Mouse (Mus musculus) ZHBTc4 (cell line): ENCODE measurements around the gene Scg3.
A peak's percentile ranks its signal among the peaks of the same experiment; 100 is the strongest.
"Not testable (repeated sequence)": the region's sequence is repeated elsewhere in the genome, so short reads cannot be mapped to it uniquely, and the experiment has no call there.

Experiments
- DNase-seq: peaks from one replicate; pipeline ENCODE4 v3.0.0-alpha.2; 2011; ENCODE audit warnings: low read depth, low spot score

Gene Scg3

DNA sequence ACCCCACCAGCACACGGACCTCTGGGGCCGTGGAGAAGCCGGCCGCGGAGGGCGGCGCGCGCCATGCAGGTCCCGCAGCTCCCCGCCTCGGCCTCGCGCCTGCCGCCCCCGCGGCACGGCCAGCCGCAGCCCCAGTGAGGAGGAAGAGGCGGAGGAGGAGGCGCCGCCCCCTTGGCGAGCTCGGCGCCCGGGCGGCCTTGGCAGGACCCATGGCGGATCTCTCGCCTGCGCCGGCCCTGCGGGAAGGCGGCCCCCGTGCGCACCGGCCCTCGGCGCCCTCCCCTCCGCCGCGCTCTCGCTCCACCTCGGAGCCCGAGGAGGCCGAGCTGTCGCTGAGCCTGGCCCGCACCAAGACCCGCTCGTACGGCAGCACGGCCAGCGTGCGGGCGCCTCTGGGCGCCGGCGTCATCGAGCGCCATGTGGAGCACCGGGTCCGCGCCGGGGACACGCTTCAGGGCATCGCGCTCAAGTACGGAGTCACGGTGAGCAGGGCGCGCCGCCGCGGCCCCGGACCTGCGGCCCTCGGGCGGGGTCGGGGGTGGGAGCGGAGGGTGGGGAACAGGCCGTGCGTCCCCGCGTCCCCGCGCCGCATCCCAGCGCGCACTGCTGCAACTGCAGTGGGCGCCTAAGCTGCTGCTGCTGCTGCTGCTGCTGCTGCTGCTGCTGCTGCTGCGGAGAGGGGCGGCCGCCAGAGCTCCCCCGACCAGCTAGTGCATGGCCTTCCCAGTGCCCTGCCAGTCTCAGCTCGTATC is 58.1 kb downstream of the Scg3 start, which contains the start of gene Lysmd2:
Lysmd2 (plus strand) TSS at position 186 of the 752 bp plus-strand sequence.
- peak; percentile 75 for DNase-seq

DNA sequence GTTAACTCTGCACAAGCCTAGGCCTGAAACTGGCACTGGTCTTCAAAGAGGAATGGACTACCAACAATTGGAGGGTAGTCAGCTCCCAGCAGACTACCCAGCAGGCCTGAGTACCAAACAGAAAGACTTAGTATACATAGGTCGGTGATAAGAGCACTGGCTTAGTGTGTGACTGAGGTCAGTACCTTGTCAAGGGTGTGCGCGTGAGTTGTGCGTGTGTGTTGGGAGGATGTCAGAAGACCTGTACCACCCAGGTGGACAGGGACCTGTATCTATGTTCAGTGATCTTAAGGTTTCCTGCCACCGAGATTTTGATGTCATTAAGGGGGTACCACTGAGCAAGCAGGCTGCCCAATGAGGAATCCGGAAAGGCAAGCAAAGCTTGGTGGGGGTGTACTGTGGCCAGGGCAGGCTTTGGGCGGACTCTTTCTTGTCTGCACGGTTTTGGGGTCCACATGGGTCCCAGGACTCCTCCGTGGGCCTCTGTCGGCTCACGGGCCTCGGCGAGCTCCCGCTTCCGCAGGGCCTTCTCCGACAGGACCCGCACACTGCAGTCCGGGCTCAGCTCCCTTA is 58.8 kb downstream of the Scg3 start:
- DNase-seq: no peak

DNA sequence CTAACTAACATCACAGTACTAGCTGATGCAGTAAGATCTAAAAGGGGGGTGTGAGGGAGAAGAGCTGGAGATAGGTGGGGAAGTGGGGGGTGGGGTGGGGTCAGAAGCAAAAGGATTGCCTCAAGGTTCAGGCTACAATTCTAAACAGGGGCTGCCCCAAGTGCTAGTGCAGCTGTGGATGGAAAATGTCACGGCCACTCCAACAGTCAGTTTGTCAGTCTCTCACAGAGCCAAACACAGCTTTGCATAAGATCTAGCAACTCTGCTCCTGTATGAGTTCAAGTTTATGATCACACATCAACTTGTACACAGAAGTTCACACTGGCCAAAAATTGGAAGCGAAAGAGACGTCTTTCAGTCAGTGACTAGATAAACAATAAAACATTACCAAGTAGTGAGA is 62.4 kb downstream of the Scg3 start:
- no peak for DNase-seq

DNA sequence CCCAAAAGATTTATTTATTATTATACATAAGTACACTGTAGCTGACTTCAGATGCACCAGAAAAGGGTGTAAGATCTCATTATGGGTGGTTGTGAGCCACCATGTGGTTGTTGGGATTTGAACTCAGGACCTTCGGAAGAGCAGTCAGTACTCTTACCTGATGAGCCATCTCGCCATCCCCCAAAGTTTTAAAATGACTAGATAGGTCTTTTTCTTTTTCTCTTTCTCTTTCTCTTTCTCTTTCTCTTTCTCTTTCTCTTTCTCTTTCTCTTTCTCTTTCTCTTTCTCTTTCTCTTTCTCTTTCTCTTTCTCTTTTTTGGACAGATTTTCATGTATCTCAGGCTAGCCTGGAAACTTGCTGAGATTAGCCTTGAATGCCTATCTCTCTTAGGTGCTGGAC is 64.1 kb downstream of the Scg3 start:
- DNase-seq: not testable (repeated sequence)

DNA sequence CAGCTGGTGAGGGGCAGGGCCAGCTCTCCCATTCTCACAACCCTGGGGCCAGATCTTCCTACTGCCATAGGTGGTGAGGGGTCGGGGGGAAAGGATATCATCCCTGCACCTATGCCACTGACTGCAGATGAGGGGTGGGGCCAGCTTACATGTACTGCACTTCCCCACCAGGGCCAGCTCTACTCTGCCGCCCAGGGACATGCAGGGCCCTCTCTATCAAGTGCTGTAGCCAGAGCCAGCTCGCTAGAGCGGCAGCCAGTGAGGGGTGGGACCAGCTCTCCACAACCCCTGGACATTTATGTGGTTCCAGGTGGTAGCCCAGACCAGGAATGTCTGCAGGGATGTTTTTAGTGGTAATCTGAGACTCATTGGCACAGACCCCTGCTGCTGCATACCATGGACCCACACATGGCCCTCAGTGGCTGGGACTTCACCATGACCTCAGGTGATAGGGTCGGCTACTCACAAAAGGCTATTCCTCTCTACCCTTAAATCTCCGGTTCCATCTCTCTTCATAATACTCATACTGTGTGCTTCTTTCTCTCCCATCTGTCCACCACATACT is 64.9 kb downstream of the Scg3 start:
- no peak for DNase-seq

DNA sequence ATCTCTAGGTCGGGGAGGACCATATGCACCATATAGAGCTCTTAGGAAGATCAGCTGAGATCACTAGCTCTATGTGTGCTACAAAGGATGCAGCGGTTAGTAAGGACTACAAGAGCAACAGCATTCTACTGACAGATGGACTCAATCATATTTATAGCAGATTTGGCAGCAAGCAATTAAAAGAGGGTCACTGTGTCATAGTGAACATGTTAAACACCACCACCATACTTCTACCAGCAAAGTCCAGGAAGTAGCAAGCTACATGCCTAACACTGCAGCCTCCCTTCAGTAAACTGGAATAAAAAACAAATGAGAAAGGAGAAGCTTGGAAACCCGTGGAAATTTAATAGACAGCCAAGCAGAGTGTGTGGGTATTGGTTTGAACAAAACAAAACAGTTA is 67.3 kb downstream of the Scg3 start:
- DNase-seq: no peak

DNA sequence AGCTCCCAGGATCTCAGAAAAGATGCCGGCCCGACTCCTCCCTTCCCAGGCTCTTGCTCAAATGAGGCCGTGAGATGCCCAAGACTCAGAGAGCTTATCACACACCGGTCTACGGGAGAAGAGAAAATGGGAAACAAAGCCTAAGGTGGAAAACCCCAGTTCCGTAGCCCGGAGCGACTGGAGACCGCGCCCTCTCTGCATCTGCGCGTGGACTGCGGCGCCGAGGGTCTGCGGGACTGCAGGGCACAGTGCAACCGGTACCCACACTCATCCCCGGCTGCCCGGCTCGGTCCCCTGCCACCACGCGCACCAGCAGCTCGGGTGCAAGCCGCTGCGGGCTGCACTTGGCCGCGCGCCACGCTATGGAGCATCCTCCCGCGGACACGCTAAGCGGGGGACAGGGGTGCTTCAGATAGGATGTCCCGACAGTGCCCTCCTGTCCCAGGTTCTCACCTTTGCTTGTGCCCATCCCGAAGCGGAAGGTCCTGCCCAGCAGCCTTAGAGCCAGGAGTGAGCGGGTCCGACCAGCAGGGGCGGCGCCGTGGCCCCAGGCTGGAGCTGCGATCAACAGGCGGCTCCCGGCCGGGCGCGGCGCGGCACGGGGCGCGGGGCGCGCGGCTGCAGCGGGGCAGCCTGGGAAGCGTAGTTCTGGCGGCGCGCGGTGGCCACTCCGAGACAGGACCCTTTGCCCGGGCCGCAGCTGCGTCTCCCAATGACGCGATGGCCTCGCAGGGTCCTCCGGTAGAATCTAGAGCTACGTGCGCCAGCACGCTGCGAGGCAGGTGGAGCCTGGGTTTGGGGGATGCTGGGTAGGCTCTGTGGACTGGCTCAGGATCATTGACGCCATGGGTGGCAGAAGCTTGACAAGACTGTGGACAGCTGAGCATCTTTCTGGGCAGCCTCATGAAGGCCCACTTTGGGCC is 73.0 kb downstream of the Scg3 start, which contains the start of gene Tmod2:
Tmod2 (minus strand) TSS at position 755 of the 923 bp plus-strand sequence.
- peak; percentile 72 for DNase-seq

DNA sequence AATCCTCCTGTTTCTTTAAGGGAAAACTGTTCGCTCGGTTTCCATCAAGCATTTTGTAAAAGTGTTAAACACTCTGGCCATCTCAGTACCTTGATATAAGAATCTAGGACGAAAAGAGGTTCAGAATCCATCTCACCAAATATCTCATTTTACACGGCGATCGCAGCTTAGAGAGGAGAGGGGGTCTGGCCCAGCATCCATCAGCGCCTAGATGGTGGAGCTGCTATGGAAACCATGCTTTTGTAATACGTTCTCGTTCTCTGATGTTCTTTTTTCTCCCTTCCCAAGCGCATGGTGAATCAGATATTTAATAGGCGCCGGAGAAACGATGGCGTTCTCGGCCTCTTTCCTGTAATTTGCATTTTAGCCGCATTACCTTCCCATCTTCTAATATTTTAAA is 73.9 kb downstream of the Scg3 start:
- no peak for DNase-seq

DNA sequence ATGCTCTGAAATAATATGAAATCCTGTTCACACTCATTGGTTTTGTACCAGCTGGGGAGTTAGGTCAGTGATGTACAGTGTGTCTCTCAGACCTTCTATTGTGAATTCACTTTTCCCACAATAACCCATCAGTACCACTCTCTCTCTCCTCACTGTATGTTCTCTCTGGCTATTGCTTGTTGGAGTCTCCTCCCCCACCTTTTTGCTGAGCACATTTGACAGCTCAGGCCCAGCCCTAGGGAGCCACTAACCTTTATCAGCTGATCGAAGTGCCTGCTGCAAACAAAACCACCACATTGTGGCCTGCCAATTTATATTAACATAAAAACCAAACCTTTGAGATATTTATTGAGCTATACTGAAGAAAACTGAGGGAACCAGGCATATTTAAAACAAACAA is 74.4 kb downstream of the Scg3 start:
- no peak for DNase-seq

DNA sequence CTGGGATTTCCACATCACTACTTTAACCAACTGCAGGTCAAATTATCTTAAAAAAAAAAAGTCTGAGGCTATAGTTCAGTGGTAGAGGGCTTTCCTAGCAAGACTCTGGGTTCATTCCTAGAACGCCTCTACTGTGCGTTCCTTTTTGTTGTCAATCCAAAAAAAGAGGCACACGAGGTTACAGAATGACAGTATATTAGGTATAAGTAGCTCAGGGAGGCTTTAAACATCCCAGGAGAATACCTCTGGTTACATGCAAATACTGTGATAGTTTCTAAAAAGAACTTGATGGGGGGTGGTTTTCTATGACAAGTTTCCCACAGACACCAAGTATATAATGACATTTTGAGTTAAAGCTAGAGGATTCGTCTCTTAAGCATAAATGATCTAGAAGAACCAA is 76.4 kb downstream of the Scg3 start:
- DNase-seq: no peak

DNA sequence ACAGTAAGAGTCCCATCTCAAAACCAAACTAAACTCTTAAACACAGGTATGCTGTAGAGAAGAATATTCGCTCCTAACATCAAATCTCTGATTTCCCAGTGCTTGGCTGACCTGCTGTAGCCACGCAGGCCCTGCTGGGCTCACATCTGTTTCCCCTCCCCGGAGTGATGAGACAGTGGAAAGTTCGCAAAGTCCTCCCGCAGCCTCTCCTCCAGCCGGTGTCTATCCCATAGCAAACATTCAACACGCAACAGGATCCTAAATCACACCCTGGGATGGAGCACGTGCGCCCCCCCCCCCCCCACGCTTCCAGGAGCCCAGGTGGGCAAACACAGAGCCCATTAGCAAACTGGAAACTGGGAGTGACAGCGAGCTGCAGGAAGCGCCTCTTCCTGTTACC is 82.3 kb downstream of the Scg3 start:
- no peak for DNase-seq

DNA sequence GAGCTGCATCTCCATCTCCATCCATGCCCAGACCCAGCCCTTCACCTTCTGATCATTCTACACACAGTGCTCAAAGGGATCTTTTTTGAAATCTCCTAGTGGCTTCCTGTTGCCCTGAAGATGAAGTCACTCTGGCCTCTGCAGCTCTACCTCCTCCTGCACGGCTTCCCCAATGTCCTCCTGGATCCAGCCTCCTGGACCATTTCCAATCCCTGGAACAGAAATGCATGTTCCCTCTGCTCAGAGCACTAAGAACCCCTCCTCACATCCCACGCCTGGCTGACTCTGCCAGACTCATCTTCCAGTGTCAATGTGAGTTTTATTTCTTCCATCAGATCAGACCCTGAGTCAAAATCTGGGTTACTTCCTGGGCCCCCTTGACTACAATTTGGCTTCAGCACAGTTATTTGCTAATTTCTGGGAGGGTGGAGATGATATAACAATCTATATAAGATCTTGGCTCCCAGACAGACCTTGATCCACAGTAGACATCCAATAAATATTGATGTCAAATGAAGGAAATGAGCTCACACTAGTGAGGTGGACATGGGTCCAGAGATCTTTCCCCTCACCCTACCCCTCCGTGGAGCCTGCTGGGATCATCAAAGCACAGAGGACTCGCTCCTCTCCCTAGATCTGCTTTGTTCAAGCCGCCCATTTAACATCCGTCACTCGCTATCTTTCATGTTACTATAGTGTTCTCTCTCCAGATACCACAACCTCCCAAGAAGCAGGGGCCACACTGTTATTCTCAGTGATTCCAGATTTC is 83.5 kb downstream of the Scg3 start:
- no peak for DNase-seq

DNA sequence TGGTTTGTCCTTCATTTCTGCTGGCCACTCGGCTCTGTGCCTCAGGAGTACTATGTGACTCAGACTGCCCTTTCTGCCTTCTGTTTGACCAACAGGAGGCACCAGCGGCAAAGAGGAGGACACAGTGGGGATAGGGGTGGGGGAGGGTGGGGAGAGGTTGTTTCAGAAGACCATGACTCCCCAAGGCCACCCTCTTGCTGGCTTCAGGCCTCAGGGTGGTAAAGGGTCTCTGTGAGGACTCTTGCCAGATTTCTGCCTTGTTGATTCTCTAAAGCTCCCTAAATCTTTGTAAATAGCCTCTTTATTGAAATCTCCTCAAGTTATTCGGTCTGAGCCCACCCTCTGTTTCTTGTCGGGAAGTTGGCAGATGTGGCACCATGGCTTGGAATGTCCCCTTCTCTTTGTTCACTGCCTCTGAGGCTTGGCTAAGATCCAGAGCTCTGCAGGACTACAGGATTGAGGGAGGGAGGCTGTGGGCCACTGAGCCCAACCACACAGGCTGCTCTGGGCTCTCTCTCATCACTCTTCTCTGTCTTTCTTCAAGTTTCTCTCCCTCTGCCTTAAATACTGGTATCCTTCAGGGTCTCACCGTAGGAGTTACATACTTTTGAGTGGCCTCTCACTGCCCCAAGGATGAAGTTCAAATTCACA is 84.5 kb downstream of the Scg3 start:
- DNase-seq: no peak

DNA sequence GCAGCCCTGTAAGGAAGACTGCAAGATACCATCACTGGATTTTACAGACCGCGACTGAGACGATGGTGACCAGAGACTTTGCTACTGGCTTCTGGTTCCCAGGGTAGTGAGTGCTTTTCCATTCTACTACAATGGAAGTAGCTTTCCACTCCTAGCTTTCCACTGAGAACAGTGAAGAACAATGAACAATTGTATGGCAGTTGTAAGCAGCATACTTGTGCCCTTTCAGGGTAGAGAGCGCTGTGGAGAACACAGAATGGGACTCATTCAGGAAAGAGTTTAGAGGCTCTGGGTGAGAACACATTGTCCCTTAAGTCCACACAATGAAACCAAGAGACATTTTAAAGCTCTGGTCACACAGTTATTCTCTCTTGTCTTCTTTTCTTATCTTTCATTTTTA is 86.3 kb downstream of the Scg3 start:
- no peak for DNase-seq

DNA sequence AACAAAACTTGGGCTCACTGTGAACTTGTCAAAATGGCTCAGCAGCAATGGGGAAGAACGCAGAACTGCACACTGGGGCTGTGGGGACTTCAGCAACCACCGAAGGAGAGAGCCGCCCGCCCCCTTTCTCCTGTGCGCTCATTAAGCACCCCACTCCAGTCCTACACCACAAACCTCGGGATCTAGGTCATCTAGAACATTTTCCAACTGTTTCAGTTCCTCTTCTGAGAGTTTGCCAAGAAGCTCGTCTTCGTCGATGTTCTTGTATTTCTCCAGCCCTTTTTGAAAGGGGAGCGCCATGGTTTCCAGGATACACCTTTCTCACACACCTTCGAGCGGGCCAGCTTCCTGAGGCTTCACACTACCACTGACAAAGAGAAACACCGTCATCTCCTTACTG is 86.8 kb downstream of the Scg3 start:
- DNase-seq: no peak

DNA sequence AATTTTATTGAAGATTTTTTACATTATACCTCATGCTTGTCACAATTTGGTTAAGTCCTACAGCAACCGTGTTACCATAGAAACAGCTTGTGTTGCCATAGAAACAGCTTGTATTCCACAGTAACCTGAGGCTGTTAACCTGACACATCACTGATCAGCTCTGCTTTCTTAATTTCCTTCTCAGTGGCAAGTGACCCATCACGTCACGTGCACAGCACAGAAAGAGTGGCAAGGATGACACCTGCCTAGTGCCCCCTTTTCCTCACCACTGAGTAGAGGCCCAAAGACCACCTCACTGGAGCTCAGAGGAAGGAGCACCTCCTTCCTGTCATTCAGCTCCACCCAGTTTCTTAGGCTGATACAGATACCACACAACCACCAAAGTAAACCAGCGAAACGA is 90.4 kb downstream of the Scg3 start:
- peak; percentile 21 for DNase-seq
